In the genomic region with DNA sequence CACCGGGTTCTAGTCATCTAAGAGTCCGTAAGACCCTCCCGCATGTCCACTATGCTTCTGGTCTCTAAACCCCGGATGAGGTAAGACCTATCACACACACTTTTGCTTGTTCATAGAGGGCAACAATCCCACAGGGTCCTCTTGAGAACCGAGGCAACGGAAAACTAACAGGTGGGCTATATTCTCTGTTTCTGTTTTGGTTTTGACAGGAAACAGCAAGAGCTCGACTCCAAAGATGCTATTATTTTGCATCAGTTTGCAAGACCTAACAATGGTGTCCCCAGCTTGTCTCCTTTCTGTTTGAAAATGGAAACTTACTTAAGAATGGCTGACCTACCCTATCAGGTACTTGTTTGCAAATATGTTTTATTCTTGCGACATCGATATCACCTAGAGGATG, we compare ENCODE assay signal across 30 mouse cellular contexts.
"Had no signal": no experiment of that assay in that cellular context is flagged by ENCODE, and none has a peak within 500 bp of the region (broad histone marks: within the 10 kb centered on the region; RNA-seq: fewer than 3 reads in every experiment).

No protein-coding gene starts in this region.

- H3K9ac ChIP-seq: heart, embryonic 12.5 days; heart, embryonic 13.5 days; heart, embryonic 15.5 days; hindbrain, embryonic 12.5 days; hindbrain, embryonic 13.5 days; hindbrain, embryonic 14.5 days; hindbrain, embryonic 15.5 days; intestine, embryonic 15.5 days; kidney, embryonic 15.5 days had no signal

- H3K4me1 ChIP-seq: heart, embryonic 12.5 days had no signal

- H3K36me3 ChIP-seq: heart, embryonic 12.5 days; heart, embryonic 15.5 days; intestine, embryonic 15.5 days had no signal

- DNase-seq: heart, postnatal 14 days; heart, postnatal 36 days; heart, postnatal 4 days; kidney, adult 11 months; kidney, adult 18-20 months; kidney, adult 2 months; kidney, adult 8-10 months; kidney, adult 9 months; kidney, postnatal 10 days; kidney, postnatal 14 days; kidney, postnatal 25 days; kidney, postnatal 36 days; kidney, postnatal 4 days; layer of hippocampus, adult 9-11 months; layer of hippocampus, postnatal 36 days had no signal

- H3K27me3 ChIP-seq: heart, embryonic 12.5 days; heart, embryonic 15.5 days; hindbrain, embryonic 12.5 days; hindbrain, embryonic 13.5 days; hindbrain, embryonic 15.5 days; intestine, embryonic 15.5 days; kidney, embryonic 15.5 days had no signal

- H3K27ac ChIP-seq: heart, embryonic 13.5 days; heart, embryonic 15.5 days; hindbrain, embryonic 10.5 days; hindbrain, embryonic 12.5 days; hindbrain, embryonic 13.5 days; hindbrain, embryonic 14.5 days; hindbrain, embryonic 15.5 days; hindbrain, postnatal 0 days; intestine, embryonic 15.5 days; kidney, embryonic 15.5 days; kidney, postnatal 0 days; layer of hippocampus, adult 2 months; left cerebral cortex, adult 2 months had no signal

- H3K4me3 ChIP-seq: heart, embryonic 12.5 days; heart, embryonic 13.5 days; heart, embryonic 15.5 days; hindbrain, embryonic 10.5 days; hindbrain, embryonic 12.5 days; hindbrain, embryonic 13.5 days; hindbrain, embryonic 15.5 days; intestine, embryonic 15.5 days; kidney, embryonic 15.5 days; layer of hippocampus, adult 2 months; left cerebral cortex, adult 2 months had no signal

- H3K4me2 ChIP-seq: heart, embryonic 11.5 days; heart, embryonic 12.5 days; heart, embryonic 13.5 days; heart, embryonic 15.5 days; hindbrain, embryonic 12.5 days; hindbrain, embryonic 13.5 days; hindbrain, embryonic 14.5 days; hindbrain, embryonic 15.5 days; intestine, embryonic 15.5 days; kidney, embryonic 15.5 days had no signal

- H3K9me3 ChIP-seq: heart, embryonic 12.5 days; heart, embryonic 13.5 days; heart, embryonic 15.5 days; hindbrain, embryonic 10.5 days; hindbrain, embryonic 12.5 days; hindbrain, embryonic 13.5 days; hindbrain, embryonic 15.5 days; intestine, embryonic 15.5 days; kidney, embryonic 15.5 days had no signal
